Mouse (Mus musculus) cortical plate, adult 2 months (tissue): ENCODE results near the gene Usp21.

Source experiments
- CTCF ChIP-seq: fragments of 200-500 bp; IDR thresholded peaks from 2 replicates; pipeline ENCODE4 v1.5.1; 2011; ENCODE audit warnings: mild to moderate bottlenecking, control low read depth, low read length; ENCODE audit not compliant: insufficient read depth; ENCODE audit errors: extremely low read depth
- POLR2A ChIP-seq: fragments of 200-500 bp; IDR thresholded peaks from 2 replicates; pipeline ENCODE4 v1.6.1; 2011; ENCODE audit warnings: mild to moderate bottlenecking, low read length, control low read depth; ENCODE audit not compliant: insufficient read depth; ENCODE audit errors: extremely low read depth

DNA sequence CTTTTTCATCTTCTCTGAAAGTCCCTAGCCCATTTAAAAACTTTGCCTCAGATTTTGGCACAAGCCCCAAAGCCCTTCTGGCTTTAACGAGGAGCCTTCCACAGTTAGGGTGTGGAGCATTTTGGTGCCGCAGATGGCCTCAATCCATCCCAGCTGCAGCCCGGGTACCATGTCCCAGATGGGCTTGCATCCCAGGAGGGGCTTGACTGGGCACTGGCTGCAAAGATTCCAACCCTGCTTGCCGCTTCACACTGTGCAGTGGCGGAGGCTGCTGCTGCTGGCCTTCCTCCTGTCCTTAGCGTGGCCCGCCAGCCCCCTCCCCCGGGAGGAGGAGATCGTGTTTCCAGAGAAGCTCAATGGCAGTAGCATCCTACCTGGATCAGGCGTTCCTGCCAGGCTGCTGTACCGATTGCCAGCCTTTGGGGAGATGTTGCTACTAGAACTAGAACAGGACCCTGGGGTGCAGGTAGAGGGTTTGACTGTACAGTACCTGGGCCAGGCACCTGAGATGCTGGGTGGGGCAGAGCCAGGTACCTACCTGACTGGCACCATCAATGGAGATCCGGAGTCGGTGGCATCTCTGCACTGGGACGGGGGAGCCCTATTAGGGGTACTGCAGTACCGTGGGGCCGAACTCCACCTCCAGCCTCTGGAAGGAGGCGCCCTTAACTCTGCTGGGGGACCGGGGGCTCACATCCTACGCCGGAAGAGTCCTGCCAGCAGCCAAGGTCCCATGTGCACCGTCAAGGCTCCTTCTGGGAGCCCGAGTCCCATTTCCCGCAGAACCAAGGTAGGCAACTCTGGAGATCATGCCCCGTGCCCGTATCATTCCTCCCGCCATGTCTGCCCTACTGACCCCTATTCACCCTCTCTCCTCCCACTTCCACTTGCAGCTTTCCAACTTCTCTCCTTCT, 36.9 kb downstream of the Usp21 start, which contains the start of gene Ndufs2:
- TF ChIP-seq CTCF = no peak
- TF ChIP-seq POLR2A = no peak
